Mouse (Mus musculus): ENCODE data around the gene Cdc42se2.

GRCm38 (mm10) chr11:54774282-54775078, 13.0 kb downstream of the Cdc42se2 start:
- TF ChIP-seq GATA1 (IDR thresholded peaks at IDR 0.05; ENCODE audit: borderline replicate concordance, low read length), result no peak
- no peak for TF ChIP-seq FLI1 (IDR thresholded peaks at IDR 0.05; ENCODE audit: low read length)
